Mouse (Mus musculus) brown adipose tissue, adult 24 weeks (tissue): ENCODE results near the gene Serpinb1b. TPM values are rescaled to one million over a fixed set of nuclear protein-coding genes. Genes with fewer than 3 reads are reported as not detected.
"Not testable (repeated sequence)": the region's sequence is repeated elsewhere in the genome, so short reads cannot be mapped to it uniquely, and the experiment has no call there.

Source experiments
- H3K27ac ChIP-seq: fragments of 200-500 bp; replicated peaks from 2 replicates; pipeline ENCODE4 v1.5.1; 2012; ENCODE audit warnings: low read depth, mild to moderate bottlenecking, low read length
- H3K4me1 ChIP-seq: fragments of 200-500 bp; 2 replicates; pipeline ENCODE4 v1.6.1; 2012; ENCODE audit warnings: low read length, mixed read lengths; ENCODE audit not compliant: control insufficient read depth, insufficient read depth, insufficient read length
- H3K4me3 ChIP-seq: fragments of 200-500 bp; 2 replicates; pipeline ENCODE4 v1.5.1; 2012; ENCODE audit warnings: low read depth, mild to moderate bottlenecking, low read length, moderate library complexity; ENCODE audit not compliant: insufficient read depth
- polyA plus RNA-seq: library from polyadenylated mRNA; stranded (reverse); fragments of >200 nt; gene quantifications from 2 replicates; pipeline ENCODE4 v1.2.4, GENCODE M21; 2012; ENCODE audit not compliant: missing spikeins, insufficient read depth, insufficient read length

The Serpinb1b gene
- not detected in 2 replicates for polyA plus RNA-seq

DNA sequence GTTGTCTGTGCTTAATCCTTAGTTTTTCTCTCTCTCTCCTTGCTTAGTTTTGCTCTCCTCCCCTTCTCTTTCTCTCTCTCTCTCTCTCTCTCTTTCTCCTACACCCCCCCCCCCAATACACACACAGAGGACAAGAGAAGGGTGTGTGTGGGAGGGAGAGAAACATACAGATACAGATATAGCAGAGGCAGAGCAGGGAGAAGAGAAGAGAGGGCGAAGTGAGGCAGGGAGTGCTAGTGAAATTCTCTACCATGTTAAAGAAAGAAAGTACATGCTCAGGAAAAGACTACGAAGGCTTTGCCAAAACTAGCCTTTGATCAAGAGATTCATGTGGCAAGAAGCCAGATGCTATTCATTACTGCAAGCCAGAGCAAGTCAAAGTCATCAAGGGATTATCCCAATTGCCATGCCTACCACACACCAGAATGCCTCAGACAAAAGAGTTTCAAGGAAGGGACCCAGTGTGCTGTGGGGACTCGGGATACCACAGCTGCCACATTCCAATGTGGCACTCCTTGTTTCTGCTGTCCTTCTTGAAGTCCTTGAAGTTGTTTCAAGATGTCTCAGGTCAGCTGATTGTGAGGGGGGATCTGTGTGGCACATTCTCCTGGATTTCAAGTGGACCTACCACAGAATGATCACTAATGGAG is at the start of gene Serpinb1b:
Gene Serpinb1b, plus strand, starts transcription at position 520 of the 650 bp plus-strand sequence.
- Histone ChIP-seq H3K4me3 (no peak within 1 kb of the TSS), H3K27ac (no peak within 1 kb of the TSS), H3K4me1 (no peaks in the 10 kb centered on the region)

GRCm38 (mm10) chr13:33029478-33029877 is 48.9 kb upstream of the Serpinb1b start:
- H3K4me3 ChIP-seq, H3K27ac ChIP-seq: not testable (repeated sequence)

GRCm38 (mm10) chr13:33030281-33030680 is 48.1 kb upstream of the Serpinb1b start:
- H3K4me3 ChIP-seq: no peak overlapping the region
- H3K4me1 ChIP-seq: no peaks in the 10 kb centered on the region
- no peak overlapping the region for H3K27ac ChIP-seq

More at GRCm38 (mm10) chr13:33029478-33029877, 48.9 kb upstream of the Serpinb1b start:
- H3K4me1 ChIP-seq: not testable (repeated sequence)

- no peaks in the 10 kb centered on the region for H3K4me1 ChIP-seq
- no peak overlapping the region for H3K27ac ChIP-seq
- no peak overlapping the region for H3K4me3 ChIP-seq
Measured at GRCm38 (mm10) chr13:33035506-33035905, 42.9 kb upstream of the Serpinb1b start.

DNA sequence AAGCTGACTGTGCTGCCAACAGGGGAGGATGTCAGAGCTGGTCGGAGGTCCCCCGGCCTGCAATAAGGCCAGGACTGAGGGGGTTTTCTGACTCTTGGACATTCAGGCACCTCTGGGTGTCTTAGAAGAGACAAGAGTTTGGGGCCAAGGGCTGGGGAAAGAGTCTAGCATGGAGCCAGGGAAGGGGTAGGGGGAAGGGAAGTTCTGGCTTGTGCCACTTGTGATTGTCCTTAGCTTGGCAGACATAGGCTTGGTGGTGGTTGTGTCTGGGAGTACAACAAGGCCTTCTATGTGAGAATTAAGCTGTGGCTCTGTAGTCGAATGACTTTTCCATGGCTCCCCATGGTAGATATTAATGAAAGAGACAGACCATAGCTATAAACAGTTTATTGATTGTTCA is 34.8 kb upstream of the Serpinb1b start:
- no peak overlapping the region for H3K27ac ChIP-seq
- H3K4me3 ChIP-seq: no peak overlapping the region
- no peaks in the 10 kb centered on the region for H3K4me1 ChIP-seq

DNA sequence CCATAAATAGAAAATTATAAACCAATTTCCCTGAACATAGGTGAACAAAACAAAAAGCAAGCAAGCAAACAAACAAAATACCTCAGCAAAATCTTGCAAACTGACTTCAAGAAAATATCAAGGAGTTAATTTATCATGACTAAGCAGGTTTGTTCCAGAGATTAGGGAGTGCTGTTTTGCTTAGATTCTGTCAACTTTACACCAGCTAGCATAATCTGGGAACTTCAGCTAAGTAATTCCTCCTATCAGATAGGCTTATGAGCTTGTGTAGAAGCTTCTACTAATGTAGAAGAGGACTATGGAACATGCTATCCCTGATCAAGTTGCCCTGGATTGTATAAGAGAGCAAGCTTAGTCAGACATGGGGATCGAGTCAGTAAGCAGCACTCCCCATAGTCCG is 31.1 kb upstream of the Serpinb1b start:
- H3K4me3 ChIP-seq: no peak overlapping the region
- H3K27ac ChIP-seq: no peak overlapping the region
- H3K4me1 ChIP-seq: no peaks in the 10 kb centered on the region

GRCm38 (mm10) chr13:33048187-33048586 is 30.2 kb upstream of the Serpinb1b start:
- Histone ChIP-seq H3K4me1 (no peaks in the 10 kb centered on the region), H3K4me3 (no peak overlapping the region), H3K27ac (no peak overlapping the region)

DNA sequence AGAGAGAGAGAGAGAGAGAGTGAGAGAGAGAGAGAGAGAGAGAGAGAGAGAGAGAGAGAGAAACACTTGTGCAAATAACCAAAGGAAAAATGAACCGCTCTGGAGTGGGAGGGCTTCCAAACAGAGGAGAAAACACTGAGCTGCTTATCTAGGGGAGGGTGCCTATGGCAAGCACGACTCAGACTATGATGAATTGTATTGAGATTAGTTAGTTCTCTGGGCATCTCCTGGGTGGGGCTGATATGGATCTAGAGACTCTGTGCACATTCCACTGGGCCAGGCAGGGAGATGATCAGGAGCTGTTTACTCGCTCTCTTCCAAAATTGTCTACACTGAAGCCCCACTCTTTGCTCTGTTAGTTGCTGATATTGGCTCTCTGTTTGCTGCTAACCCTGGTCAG is 26.7 kb upstream of the Serpinb1b start:
- Histone ChIP-seq H3K27ac (no peak overlapping the region), H3K4me1 (no peaks in the 10 kb centered on the region), H3K4me3 (no peak overlapping the region)

GRCm38 (mm10) chr13:33063048-33063447 is 15.3 kb upstream of the Serpinb1b start:
- no peak overlapping the region for H3K27ac ChIP-seq
- H3K4me3 ChIP-seq: no peak overlapping the region
- H3K4me1 ChIP-seq: no peaks in the 10 kb centered on the region

- Histone ChIP-seq H3K27ac (no peak overlapping the region), H3K4me3 (no peak overlapping the region), H3K4me1 (no peaks in the 10 kb centered on the region)
Measured at GRCm38 (mm10) chr13:33067387-33067977, 10.9 kb upstream of the Serpinb1b start.

- H3K27ac ChIP-seq: no peak overlapping the region
- no peaks in the 10 kb centered on the region for H3K4me1 ChIP-seq
- no peak overlapping the region for H3K4me3 ChIP-seq
Measured at GRCm38 (mm10) chr13:33068164-33068563, 10.2 kb upstream of the Serpinb1b start.

DNA sequence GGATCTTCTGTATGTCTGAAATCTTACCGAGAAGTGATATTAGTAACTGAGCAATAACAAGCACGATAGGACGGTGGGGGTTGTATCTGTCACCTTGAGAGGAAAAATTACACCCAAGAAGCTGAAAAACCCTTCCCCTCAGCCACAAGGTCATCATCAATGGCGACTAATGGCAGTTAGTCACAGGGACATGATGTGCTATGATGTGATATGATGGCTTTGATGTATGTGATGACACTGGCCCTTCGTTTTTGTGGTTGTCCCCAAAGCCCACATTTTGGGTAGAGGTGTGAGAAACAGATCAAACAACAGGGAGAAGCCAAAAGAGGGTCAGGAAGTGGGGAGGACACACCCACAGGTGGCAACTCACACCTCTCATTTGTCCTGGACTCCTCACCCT is 6.6 kb upstream of the Serpinb1b start:
- H3K4me3 ChIP-seq: no peak overlapping the region
- H3K27ac ChIP-seq: no peak overlapping the region
- H3K4me1 ChIP-seq: no peaks in the 10 kb centered on the region

GRCm38 (mm10) chr13:33074029-33074428 is 4.3 kb upstream of the Serpinb1b start:
- Histone ChIP-seq H3K4me3 (no peak overlapping the region), H3K4me1 (no peaks in the 10 kb centered on the region), H3K27ac (no peak overlapping the region)

- no peak overlapping the region for H3K4me3 ChIP-seq
- no peaks in the 10 kb centered on the region for H3K4me1 ChIP-seq
- H3K27ac ChIP-seq: no peak overlapping the region
Measured at GRCm38 (mm10) chr13:33076247-33076646, 2.1 kb upstream of the Serpinb1b start.

- no peaks in the 10 kb centered on the region for H3K4me1 ChIP-seq
- no peak overlapping the region for H3K4me3 ChIP-seq
- no peak overlapping the region for H3K27ac ChIP-seq
Measured at GRCm38 (mm10) chr13:33077026-33077685, 1.2 kb upstream of the Serpinb1b start.

DNA sequence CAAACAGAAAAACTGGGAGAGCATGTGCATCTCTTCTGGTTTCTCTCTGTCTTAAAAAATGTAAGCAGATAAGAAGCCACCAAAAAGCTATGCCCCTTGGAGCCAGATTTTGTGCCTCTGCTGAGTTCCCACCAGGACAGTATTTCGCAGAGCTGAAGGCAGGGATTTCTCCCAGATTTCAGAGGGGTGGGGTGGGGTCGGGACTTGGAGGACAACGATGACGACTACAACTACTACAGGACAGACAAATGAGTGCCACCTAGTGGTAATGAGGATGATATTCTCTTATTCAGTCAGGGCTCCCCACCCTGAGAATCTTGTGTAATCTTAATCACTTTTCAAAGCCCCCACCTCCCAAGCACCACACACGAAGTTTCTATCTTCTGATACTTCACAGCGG is 1.0 kb downstream of the Serpinb1b start:
- H3K4me1 ChIP-seq: no peaks in the 10 kb centered on the region
- H3K27ac ChIP-seq: no peak overlapping the region
- no peak overlapping the region for H3K4me3 ChIP-seq
